Mouse (Mus musculus) 416B (cell line): Measurements from ENCODE around the gene B2m.

Experiments used
- DNase-seq: peaks from one replicate; pipeline ENCODE4 v3.0.0; 2011; ENCODE audit warnings: low read depth

B2m gene

DNA sequence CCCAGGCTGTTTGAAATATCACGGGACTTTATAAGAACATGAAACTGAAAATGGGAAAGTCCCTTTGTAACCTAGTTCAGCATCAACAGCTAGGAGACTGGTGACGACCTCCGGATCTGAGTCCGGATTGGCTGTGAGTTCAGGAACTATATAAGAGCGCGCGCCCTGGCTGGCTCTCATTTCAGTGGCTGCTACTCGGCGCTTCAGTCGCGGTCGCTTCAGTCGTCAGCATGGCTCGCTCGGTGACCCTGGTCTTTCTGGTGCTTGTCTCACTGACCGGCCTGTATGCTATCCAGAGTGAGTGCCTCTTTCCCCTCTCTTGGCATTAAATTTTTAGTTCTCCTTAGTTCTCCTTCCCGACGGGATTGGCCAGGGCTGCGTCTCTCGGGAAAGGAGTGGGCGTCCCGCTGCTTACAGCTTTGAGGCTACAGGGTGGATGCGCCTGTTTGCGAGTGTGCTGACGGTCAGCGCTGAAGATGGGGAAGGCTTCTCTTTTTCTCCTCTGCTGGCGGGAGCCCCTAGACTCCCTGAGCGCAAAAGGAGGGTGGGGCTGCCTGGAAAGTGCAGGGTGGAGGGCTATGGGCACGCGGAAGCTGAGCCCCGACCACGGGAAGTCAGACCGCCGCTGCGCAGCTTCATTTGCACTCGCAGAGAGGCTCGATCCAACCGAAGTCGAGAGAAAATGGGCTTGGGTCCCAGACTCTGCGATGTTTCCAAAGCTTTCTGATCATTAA is at the start of gene B2m:
Gene B2m, plus strand, starts transcription at position 179 of the 734 bp plus-strand sequence.
- DNase-seq: peak; percentile 100

GRCm38 (mm10) chr2:122097686-122098085 is 49.8 kb upstream of the B2m start:
- DNase-seq: peak; percentile 19

DNA sequence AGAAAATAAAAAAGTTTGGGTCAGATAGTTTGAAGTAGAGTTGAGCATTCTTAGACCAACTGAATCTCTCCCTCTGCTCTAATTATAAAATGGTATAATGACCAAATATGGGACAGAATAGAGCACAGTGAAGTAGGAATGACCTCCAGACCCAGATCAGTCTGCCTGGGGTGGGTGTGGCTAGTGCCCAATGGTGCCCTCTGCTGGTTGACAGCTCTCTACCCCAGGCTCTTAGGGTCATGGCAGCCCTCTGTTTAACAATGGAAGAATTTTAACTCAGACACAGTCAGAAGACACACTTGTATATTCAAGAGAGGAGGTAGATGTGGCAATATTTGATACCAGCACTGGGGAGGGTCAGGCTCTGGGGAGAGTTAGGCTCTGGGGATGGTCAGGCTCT is 45.4 kb upstream of the B2m start:
- peak; percentile 61 for DNase-seq

DNA sequence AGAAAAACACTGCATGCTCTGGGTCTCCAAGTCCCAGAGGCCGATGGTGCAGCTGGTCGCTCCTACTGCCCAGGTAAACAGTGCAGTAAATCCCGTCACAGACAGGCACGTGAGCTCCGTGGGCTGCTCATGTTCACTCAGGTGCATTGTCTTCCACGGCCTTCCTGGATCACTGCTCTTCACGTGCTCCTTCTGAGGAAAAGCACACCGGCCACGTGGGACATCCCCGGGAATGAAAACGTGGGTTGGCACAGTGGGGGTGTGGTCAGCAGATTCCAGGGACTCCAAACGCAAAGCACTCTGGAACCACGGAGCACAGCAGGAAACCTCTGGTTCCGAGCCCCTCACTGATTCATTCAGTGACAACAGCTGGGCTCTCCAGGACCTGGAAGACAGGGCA is 39.4 kb upstream of the B2m start:
- DNase-seq: no peak

GRCm38 (mm10) chr2:122109714-122110113 is 37.8 kb upstream of the B2m start:
- DNase-seq: no peak

GRCm38 (mm10) chr2:122116888-122117287 is 30.6 kb upstream of the B2m start:
- no peak for DNase-seq

GRCm38 (mm10) chr2:122117961-122118958 is 29.2 kb upstream of the B2m start, which contains the start of gene Spg11:
Gene Spg11, minus strand, starts transcription at chr2:122118386.
- DNase-seq: peak; percentile 97

GRCm38 (mm10) chr2:122125680-122126572 is 21.6 kb upstream of the B2m start:
- DNase-seq: peak; percentile 25

DNA sequence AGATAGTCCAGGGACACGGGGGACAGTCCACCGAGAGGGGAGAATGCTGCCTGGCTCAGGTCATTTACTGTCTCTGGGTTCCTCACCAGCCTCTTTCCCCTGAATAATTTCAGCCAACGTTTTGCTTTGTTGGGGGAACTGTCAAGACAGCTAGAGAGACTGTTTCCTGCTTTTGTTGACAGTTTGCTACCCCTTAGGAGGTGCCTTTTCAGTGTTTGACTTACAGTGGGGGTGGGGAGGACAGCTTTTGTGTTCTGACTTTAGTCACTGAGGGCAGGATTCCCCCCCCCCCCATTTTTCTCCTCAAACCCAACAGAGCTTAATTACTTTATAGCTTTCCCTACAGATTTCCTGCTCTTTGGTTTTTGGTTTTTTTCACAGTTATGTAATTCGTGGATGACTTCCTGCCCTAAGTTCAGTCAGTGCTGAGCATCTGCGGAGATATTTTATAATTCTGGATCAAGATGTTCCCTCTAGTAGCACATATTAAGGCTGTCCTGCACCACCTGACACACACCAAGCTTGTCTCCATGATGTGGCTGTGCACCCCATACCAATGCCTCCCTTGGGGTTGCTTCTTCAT is 20.6 kb upstream of the B2m start:
- no peak for DNase-seq

- DNase-seq: no peak
Measured at GRCm38 (mm10) chr2:122127635-122128034, 19.9 kb upstream of the B2m start.

- no peak for DNase-seq
Measured at GRCm38 (mm10) chr2:122132078-122132477, 15.4 kb upstream of the B2m start.

DNA sequence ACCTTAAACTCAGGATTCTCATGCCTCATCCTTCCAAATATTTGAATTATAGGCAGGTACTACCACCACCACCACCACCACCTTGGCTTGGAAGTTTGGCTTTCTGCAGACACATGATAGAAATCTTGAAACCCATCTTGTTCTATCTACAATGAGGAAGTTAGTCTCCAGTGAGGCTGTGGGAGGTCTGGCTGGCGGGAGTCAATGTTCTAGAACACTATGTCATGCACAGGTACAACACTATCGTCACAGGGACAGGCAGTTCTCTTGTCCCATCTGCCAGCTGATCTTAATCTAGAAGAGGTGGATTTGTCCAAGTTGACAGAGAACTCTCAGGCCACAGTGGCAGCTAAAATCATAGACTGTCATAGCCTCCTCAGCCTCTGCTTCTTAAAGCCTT is 14.9 kb upstream of the B2m start:
- no peak for DNase-seq

- peak; percentile 43 for DNase-seq
Measured at GRCm38 (mm10) chr2:122137839-122138465, 9.5 kb upstream of the B2m start.

DNA sequence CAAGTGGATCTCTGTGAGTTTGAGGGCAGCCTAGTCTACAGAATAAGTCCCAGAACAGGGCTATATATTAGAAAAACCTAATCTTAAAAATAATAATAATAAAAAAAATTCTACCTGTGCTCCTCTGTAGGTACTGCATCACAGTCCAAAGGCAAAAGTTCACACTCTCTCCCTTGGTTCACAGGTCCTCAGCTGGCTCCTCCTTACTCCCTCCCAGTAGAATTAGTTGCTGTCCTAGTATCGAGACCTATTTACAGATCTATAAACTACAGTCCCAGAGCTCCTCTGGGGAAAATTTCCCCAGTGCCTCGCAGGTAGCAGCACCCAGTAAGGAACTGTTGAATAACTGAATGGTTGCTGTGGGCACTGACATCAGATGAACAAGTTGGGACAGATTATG is 6.7 kb upstream of the B2m start:
- DNase-seq: no peak

GRCm38 (mm10) chr2:122141332-122141967 is 6.0 kb upstream of the B2m start:
- no peak for DNase-seq

GRCm38 (mm10) chr2:122143111-122143510 is 4.4 kb upstream of the B2m start:
- DNase-seq: no peak

DNA sequence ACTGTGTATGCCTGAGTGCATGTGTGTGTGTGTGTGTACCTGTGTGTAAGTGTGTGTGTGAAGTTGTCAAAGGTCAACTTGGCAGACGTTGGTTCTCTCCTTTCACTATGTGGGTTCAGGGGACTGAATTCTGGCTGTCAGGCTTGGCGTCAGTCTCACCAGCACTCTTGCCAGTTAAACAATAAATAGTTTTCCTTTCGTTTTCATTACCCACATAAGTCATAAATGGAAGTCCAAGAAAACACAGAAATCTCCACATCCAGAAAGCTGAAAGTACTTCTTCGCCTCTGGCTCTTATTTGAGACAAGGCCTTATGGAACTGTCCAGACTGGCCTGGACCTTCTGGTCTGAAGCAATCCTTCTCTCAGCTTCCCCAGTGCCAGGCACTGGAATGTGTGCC is 1.7 kb upstream of the B2m start:
- DNase-seq: peak; percentile 36

- DNase-seq: peak; percentile 83
Measured at GRCm38 (mm10) chr2:122146687-122147086, 799 bp upstream of the B2m start.

DNA sequence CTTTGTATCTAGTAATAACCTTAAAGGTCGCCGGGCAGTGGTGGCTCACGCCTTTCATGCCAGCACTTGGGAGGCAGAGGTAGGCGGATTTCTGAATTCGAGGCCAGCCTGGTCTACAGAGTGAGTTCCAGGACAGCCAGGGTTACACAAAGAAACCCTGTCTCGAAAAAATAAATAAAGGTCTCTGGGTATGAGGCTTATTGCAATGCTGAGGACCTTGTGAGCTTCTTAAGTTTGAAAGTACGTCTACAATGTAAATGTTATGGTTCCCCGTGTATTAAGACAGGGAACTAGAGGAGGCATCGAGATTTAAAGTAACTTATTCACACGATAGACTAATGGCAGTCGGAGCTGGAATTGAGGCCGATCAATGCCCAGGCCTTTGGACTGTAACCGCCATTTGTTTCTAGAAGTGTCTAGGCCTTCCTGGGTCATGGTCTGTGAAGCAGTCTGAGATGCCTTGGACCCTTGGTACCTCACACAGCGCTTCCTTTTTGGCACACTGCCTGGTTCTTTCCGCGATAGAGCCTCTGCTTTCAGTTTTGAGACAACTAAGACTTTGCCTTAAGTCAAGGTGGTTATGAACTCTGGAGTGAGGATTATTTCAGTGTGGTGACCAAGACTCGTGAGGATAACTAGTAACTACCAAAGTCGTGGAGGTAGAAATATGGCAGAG is 894 bp downstream of the B2m start:
- DNase-seq: peak; percentile 89

GRCm38 (mm10) chr2:122149316-122149715 is 1.8 kb downstream of the B2m start:
- DNase-seq: peak; percentile 58
